Mouse (Mus musculus) hindlimb bud, embryonic 11.5 days (tissue): ENCODE measurements around the gene Dock6.

Experiments
- DNase-seq: peaks from one replicate; pipeline ENCODE4 v3.0.0-alpha.2; 2012; ENCODE audit warnings: low read depth, low spot score; ENCODE audit errors: extremely low spot score

The Dock6 gene

DNA sequence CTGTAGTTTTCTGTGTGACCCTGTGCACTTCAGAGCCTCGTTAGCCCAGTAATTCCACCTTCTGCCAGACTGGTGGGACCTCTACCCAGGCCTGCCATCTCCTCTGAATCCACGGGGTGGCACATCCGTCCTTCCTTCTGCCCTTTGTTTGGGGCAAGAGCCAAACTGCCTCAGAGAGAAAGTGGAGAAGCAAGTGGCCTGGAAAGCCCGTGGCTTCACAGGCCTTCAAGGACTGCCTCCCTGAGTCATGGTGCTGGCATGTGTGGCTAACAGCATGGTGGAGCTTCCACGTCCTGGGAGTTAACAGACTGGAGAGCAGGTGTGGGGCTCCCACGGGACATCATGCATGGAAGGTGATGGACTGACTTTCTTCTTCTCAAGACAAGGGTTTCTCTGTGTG lies 101.1 kb downstream of the Dock6 start:
- no peak for DNase-seq

DNA sequence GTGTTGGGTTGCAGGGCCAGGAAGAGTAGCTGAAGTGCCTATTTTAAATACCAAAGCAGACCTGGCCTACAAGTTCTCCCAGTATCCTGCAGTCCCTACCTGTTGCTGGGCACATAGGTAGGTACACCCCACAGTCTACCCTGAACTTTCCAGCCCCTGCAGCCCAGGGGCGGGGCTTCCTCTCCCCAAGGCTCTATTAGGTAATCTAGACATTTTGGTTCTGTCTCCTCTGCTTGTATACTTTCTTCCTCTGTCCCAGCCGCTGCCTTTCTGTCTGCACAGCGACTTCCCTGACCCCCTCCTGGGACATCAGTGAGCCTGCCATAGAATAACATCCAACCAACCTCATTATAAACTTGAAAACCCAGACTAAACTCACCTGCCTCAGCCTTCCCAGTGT lies 102.1 kb downstream of the Dock6 start:
- no peak for DNase-seq
